Mouse (Mus musculus) gastrocnemius, postnatal 14 days (tissue): ENCODE data around the gene Tbk1. TPM values are rescaled to one million over a fixed set of nuclear protein-coding genes. Genes with fewer than 3 reads are reported as not detected.

ENCODE experiments used
- DNase-seq: peaks from one replicate; pipeline ENCODE4 v3.0.0; 2021; ENCODE audit warnings: mixed read lengths
- intact Hi-C: fragments of 180-260 bp; cut with DNase I; formaldehyde crosslinking; loops from one replicate; pipeline ENCODE4 v1.15.1; 2025; ENCODE audit warnings: low total_unique reads
- total RNA-seq, 2 experiments: library from RNA; stranded (reverse); gene quantifications; 2 replicates each; pipeline ENCODE4 v1.2.3; 2021

The Tbk1 gene
- total RNA-seq, 2 experiments from 2014 or later, result 11.0 to 11.5 TPM

DNA sequence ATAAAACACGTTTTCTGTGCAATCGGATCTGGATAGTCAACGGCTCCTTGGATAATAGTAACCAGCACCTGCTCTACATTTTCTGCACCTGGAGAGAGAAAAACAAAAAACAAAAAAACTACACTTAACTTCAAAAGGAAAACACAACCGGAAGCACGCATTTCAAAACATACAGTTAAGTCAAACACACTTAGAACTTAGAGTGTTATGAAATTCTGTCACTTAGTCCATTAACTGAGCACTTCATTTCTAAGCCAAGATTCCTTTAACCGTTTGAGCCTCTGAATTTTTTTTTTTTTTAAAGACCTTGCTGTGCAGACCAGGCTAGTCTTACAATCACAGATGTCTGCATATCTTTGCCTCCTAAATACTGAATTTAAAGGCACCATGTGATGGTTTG lies 14.7 kb upstream of the Tbk1 start:
- intact Hi-C loops, result no loop called here
- DNase-seq, result no peak

GRCm38 (mm10) chr10:121596580-121596979 lies 10.0 kb upstream of the Tbk1 start:
- no peak for DNase-seq
- intact Hi-C loops, result no loop called here

DNA sequence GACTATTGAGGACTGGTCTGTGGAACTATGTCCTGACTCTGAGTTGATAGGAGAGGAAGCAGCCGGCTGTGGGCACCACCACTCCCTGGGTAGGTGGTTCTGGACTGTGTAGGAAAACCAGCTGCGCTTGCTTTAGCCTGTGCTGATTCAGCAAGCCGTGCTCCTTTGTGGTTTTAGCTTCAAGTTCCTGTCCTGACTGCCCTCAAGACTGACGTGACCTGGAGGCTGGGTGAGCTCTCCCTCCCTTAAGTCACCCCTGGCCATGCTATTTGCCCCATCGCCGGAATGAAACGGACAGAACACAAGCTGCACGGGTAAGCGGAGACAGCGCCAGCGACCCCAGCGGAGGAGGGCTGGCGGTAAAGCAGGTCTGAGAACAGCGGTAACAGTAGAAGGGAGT lies 4.5 kb upstream of the Tbk1 start:
- intact Hi-C loops, result no loop called here
- DNase-seq, result no peak

GRCm38 (mm10) chr10:121587371-121587840 lies 819 bp upstream of the Tbk1 start:
- intact Hi-C loops, result no loop called here
- no peak for DNase-seq

GRCm38 (mm10) chr10:121585791-121586642 lies 570 bp downstream of the Tbk1 start:
- no peak for DNase-seq
- intact Hi-C loops, result no loop called here

DNA sequence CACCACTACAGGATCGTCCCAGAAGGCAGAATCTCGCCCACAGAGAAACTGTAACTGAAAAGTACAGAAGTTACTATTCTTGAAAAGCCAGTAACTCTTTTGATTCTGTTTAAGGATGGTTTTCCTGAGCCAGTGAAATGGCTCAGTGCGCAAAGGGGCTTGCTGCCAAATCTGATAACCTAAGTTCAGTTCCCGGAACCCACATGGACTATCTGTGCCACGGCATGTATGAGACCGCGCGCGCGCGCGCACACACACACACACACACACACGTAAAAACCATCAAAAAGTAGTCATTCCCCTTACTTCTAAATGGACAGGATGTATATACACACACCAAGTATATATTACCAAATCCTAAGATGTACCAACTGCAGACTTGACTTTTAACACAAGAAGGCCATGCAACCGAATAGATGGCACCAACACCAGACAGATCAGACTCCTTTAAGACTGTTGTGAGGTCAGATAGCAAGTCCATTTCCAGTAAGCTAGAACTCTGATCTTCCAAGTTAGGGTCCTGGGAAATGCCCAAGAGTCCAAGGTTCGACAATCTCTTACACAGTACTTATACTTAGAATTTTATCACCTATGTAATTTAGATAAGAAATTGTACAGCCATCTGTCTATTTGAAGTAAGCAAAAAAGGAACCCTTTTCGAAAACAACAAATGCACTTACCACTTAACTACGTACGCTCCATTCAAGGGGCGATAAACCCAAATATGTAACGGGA lies 1.4 kb downstream of the Tbk1 start:
- intact Hi-C loops, result no loop called here
- no peak for DNase-seq

DNA sequence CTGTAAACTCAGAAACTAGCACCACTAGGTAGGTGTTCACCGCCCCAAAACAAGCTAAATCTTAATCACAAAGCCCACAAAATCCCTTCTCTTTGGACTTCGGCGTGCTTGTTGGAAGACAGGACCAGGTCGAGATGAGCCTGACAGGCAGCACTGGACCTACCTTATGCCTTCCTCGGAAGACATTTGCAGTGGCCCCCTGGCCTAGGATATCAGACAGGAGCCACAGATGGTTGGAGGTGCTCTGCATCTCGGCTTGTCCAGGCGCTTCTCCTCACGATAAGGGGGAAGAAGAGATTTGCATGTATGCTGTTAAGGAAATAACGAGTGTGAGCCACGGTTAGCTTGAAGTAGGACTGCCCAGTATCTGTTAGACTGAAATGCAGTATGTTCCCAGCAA lies 2.6 kb downstream of the Tbk1 start:
- intact Hi-C loops, result no loop called here
- no peak for DNase-seq

- no peak for DNase-seq
- intact Hi-C loops, result no loop called here
Observed at GRCm38 (mm10) chr10:121583016-121583415, 3.6 kb downstream of the Tbk1 start.

GRCm38 (mm10) chr10:121582287-121582686 lies 4.3 kb downstream of the Tbk1 start:
- intact Hi-C loops, result no loop called here

GRCm38 (mm10) chr10:121581405-121581804 lies 5.2 kb downstream of the Tbk1 start:
- intact Hi-C loops, result no loop called here
- DNase-seq, result no peak

More at GRCm38 (mm10) chr10:121582287-121582686, 4.3 kb downstream of the Tbk1 start:
- no peak for DNase-seq

DNA sequence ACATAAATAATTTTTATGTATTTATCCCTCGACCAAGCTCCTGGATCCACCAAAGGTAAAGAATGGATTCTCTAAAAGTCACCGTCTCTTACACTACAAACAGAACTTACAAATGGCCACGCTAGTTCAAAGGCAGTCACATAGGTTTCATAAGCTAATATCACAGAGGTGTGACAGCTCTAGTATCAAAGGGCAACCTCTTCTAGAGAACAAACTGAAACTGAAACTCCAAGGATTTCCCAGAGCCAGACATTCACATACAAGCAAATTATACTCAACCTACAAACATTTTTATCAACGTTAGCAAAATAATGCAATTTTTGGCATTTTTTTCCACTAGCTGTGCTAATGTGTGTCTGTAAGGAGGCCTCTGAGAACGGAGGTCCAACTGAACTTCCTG lies 6.2 kb downstream of the Tbk1 start:
- intact Hi-C loops, result no loop called here
- DNase-seq, result no peak

DNA sequence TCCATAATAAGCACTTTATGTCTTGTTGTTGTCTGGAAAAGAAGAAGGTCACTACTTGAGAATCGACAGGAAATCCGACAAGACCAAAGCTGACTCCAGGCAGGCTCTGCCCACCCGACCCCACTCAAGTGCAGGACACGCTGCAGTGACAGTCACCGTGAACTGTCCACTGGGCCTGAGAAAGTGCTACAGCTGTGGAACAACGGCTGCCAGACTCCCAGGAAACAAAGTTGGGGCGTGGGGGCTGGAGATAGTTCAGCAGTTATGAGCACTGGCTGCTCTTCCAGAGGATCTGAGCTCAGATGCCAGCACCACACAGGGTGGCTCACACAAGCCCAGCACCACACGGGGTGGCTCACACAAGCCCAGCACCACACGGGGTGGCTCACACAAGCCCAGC lies 10.2 kb downstream of the Tbk1 start:
- intact Hi-C loops, result no loop called here

DNA sequence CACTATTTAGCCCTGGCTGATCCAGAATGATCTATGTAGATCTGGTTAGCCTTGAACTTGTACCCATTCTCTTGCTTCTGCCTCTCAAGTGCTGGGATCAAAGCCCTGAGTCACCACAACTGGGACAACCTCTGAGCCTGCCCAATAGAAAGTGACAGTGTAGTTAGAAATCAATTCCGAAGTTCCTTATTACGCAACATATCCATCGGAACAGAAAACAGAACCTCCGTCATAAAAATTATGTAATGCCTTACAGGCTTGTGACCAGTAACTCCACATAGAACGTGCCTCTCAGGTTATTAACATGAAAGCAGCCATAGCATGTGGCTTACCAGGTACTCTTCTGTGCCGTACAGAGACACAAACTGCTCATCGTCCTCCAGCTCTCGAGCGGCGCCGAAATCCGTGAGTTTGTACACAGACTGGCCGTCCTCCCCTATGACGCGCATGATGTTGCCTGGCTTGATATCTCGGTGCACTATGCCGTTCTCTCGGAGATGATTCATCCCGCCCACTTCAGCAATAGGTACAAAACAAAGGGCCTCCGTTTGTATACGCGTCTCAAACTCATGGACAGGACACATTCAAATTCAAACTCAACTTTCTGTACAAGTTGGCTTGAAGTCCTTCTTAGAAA lies 15.0 kb downstream of the Tbk1 start:
- intact Hi-C loops, result no loop called here
- DNase-seq, result no peak

More for the DNA sequence above, 10.2 kb downstream of the Tbk1 start:
- DNase-seq, result no peak

- DNase-seq, result no peak
- intact Hi-C loops, result no loop called here
Observed at GRCm38 (mm10) chr10:121571031-121571430, 15.6 kb downstream of the Tbk1 start.

- DNase-seq, result no peak
Observed at GRCm38 (mm10) chr10:121569796-121570195, 16.8 kb downstream of the Tbk1 start.

GRCm38 (mm10) chr10:121569001-121569589 lies 17.5 kb downstream of the Tbk1 start:
- intact Hi-C loops, result no loop called here
- no peak for DNase-seq

More at GRCm38 (mm10) chr10:121569796-121570195, 16.8 kb downstream of the Tbk1 start:
- intact Hi-C loops, result no loop called here

DNA sequence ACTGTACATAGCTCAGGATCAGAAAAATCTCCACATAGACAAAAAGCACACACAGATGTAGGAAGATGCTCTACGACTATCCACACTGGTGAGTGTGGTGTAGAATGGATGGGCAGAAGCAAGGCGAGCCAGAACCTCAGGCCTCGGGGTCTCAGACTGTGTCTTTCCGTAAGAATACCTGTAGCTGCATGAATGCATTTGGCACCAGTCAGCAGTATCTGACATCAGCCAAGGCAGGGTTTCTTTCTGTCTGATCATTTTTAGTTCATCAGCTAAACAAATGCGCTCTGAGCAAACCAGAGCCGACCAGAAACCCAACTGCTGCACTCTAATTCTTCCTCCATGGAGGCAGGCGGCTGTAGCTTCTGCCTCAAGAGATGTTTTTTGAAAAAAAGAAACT lies 18.1 kb downstream of the Tbk1 start:
- intact Hi-C loops, result no loop called here
- DNase-seq, result no peak

GRCm38 (mm10) chr10:121568026-121568425 lies 18.6 kb downstream of the Tbk1 start:
- intact Hi-C loops, result no loop called here
- DNase-seq, result no peak

DNA sequence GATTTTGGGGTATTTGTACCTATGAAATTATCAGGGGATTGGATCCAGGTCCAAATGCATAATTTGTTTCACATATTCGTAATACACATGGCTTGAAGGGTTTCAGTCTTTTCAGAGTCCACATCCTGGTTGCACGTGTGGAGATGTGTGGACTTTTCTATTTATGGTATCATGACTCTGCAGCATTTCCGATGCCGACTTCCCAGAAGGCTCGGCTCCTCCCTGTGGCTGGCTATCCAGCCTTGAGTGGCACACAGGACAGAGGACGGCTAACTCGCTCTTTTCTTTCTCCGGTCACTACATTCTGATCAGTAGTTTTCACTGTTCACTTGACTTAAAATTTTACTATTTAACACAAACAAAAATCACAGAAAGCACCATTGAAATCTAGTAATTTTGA lies 22.1 kb downstream of the Tbk1 start:
- DNase-seq, result no peak
- intact Hi-C loops, result no loop called here

GRCm38 (mm10) chr10:121558231-121558630 lies 28.4 kb downstream of the Tbk1 start:
- intact Hi-C loops, result no loop called here
- no peak for DNase-seq
